Comparison of ENCODE assay signal across 13 mouse cellular contexts in the genomic region with DNA sequence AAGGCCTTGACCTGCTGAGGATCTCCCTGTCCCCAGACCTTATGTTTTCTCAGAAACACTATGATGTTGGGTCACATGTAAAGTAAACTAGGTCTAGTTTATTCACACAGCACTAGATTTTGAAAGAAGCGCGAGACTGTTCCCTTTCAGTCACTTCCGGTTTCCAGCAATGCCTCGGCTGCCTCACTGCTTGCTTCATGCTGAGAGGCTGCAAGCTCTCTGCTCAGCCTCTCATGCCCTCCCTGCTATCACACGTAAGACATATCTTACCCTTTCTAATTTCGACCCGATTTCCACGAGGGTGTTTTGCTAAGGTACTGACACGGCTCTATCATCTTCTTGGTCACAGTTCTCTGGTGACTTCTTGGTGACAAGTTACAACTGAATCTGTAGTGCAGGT. TPM values are rescaled to one million over a fixed set of nuclear protein-coding genes. Genes with fewer than 3 reads are reported as not detected.
DNase-seq lines count a peak whose midpoint lies in the region; ATAC-seq and TF ChIP-seq lines count a peak whose summit lies in the region.
"Had no signal": no experiment of that assay in that cellular context is flagged by ENCODE, and none has a peak within 500 bp of the region (broad histone marks: within the 10 kb centered on the region; RNA-seq: fewer than 3 reads in every experiment).

No protein-coding gene starts in this region.

- dilution Hi-C loops in CH12.LX (cut with MboI; ENCODE audit: extremely low pct_ligation_motif_present, extremely low pct_unique_long_range_greater_than_20kb, low sequenced_read_pairs), result no loop called here

- peak; percentile 51 for DNase-seq in lung, adult 18-20 months
- no peak for DNase-seq in lung, adult 2 months
- no peak for DNase-seq in CH12.LX (ENCODE audit: extremely low read depth)
- peak; percentile 48 to 52 for DNase-seq in lung, postnatal 4 days
- DNase-seq in thymus, postnatal 14 days, result peak; percentile 74
- DNase-seq in liver, result no peak
- no peak for DNase-seq in testis, postnatal 10 days (ENCODE audit: low spot score)
- DNase-seq: kidney, adult 9 months; right cerebral cortex, adult 18-20 months had no signal

- no peaks in the 10 kb centered on the region for H3K9me3 ChIP-seq in CH12.LX (replicated peaks; ENCODE audit: low read length)
- no peaks in the 10 kb centered on the region for H3K9me3 ChIP-seq in kidney, embryonic 15.5 days (replicated peaks)
- H3K9me3 ChIP-seq: G1E had no signal

- no peak overlapping the region for H3K4me2 ChIP-seq in CH12.LX (ENCODE audit: insufficient read depth, low read depth, poor library complexity, severe bottlenecking)
- no peak overlapping the region for H3K4me2 ChIP-seq in kidney, embryonic 15.5 days

- no peak for TF ChIP-seq RAD21 in CH12.LX (IDR thresholded peaks at IDR 0.05; ENCODE audit: low read depth, low read length)

- no peak for TF ChIP-seq POLR2A in lung, adult 2 months (IDR thresholded peaks at IDR 0.05; ENCODE audit: borderline replicate concordance, extremely low read depth, low read depth, low read length)
- no peak for TF ChIP-seq POLR2A in CH12.LX (IDR thresholded peaks at IDR 0.05; ENCODE audit: low read depth, low read length)

- no peak overlapping the region for H3K27ac ChIP-seq in CH12.LX (ENCODE audit: insufficient read depth, low read depth)
- no peak overlapping the region for H3K27ac ChIP-seq in kidney, embryonic 15.5 days
- H3K27ac ChIP-seq: stomach, postnatal 0 days had no signal

- H3K4me1 ChIP-seq in lung, adult 2 months (ENCODE audit: control insufficient read depth, insufficient read depth, low read length), result no peaks in the 10 kb centered on the region; the same call in 1 of the 2 replicates
- H3K4me1 ChIP-seq in CH12.LX (ENCODE audit: control insufficient read depth in 1 of 2, insufficient read depth in 2 of 2), result no peaks in the 10 kb centered on the region
- peaks cover 15% of the 10 kb centered on the region for H3K4me1 ChIP-seq in kidney, embryonic 15.5 days

- no peak for TF ChIP-seq EP300 in CH12.LX (IDR thresholded peaks at IDR 0.05; ENCODE audit: low read length)

- ATAC-seq in kidney, embryonic 15.5 days (replicated peaks; ENCODE audit: low FRiP score), result no peak

- WGBS in lung, adult 2 months, result 38% methylated on average over 9 of the region's 9 CpGs
- 64% methylated on average over 9 of the region's 9 CpGs for WGBS in kidney, embryonic 15.5 days

- no peak overlapping the region for H3K4me3 ChIP-seq in lung, adult 2 months (replicated peaks; ENCODE audit: extremely low read depth, low read depth, low read length)
- no peak overlapping the region for H3K4me3 ChIP-seq in CH12.LX (replicated peaks in 1 of 3; ENCODE audit: low read depth in 2 of 3, low read length in 2 of 3, poor library complexity in 1 of 3)
- no peak overlapping the region for H3K4me3 ChIP-seq in kidney, embryonic 15.5 days (replicated peaks)
- H3K4me3 ChIP-seq: erythroblast, embryonic 14.5 days had no signal

- no peaks in the 10 kb centered on the region for H3K27me3 ChIP-seq in CH12.LX (replicated peaks)
- no peaks in the 10 kb centered on the region for H3K27me3 ChIP-seq in kidney, embryonic 15.5 days

- no peaks in the 10 kb centered on the region for H3K79me2 ChIP-seq in CH12.LX (replicated peaks; ENCODE audit: control insufficient read depth, extremely low read depth, insufficient read depth, poor library complexity, severe bottlenecking)

- H3K9ac ChIP-seq in CH12.LX (ENCODE audit: insufficient read depth, low read depth), result no peak overlapping the region
- H3K9ac ChIP-seq in kidney, embryonic 15.5 days, result no peak overlapping the region

- TF ChIP-seq CTCF in lung, adult 2 months (IDR thresholded peaks at IDR 0.05; ENCODE audit: insufficient read depth, low read length), result no peak
- TF ChIP-seq CTCF in CH12.LX (conservative IDR thresholded peaks at IDR 0.05 in 1 of 2, IDR thresholded peaks at IDR 0.05 in 1 of 2; ENCODE audit: low read depth in 2 of 2, low read length in 2 of 2), result no peak

- in situ Hi-C loops in CH12.LX (cut with MboI; ENCODE audit: low pct_ligation_motif_present, low pct_unique_long_range_greater_than_20kb, low sequenced_read_pairs), result no loop called here

- H3K36me3 ChIP-seq in CH12.LX (replicated peaks in 1 of 2; ENCODE audit: control insufficient read depth in 1 of 2, insufficient read depth in 1 of 2, low read length in 1 of 2), result no peaks in the 10 kb centered on the region
- no peaks in the 10 kb centered on the region for H3K36me3 ChIP-seq in kidney, embryonic 15.5 days
- H3K36me3 ChIP-seq: G1E had no signal

TF ChIP-seq in CH12.LX, 34 proteins besides CTCF, POLR2A, EP300 and RAD21:
- no peak for TF ChIP-seq BHLHE40 (IDR thresholded peaks at IDR 0.05; ENCODE audit: low read depth, low read length)
- peak; percentile 58 for TF ChIP-seq ELF1 (IDR thresholded peaks at IDR 0.05; ENCODE audit: low read depth, low read length)

RNA-seq across cellular contexts. Expression of a gene that starts 22.6 kb away (rescaled TPM):
- polyA plus RNA-seq in lung, adult 2 months (2012; rRNA removed), result 77.7 and 84.9 TPM in 2 replicates
- total RNA-seq in CH12.LX (2012; rRNA removed) (29.9 and 32.7 TPM in 2 replicates), CH12.LX (2014; rRNA removed) (27.8 and 30.3 TPM in 2 replicates)
- polyA plus RNA-seq in CH12.LX (2012; ENCODE audit: insufficient read length, low read depth), result 28.8 and 32.0 TPM in 2 replicates
- polyA plus RNA-seq in kidney, embryonic 15.5 days (2015; fragmentation: Nextera tagmentation; extraction: Ambion mirVana), result 5.0 and 6.1 TPM in 2 replicates

RNA-seq across cellular contexts. Expression of a gene that starts 42.1 kb away (rescaled TPM):
- 3.2 and 4.7 TPM in 2 replicates for polyA plus RNA-seq in lung, adult 2 months (2012; rRNA removed)
- total RNA-seq in CH12.LX (2012; rRNA removed) (0.92 and 1.5 TPM in 2 replicates), CH12.LX (2014; rRNA removed) (1.2 and 1.4 TPM in 2 replicates)
- polyA plus RNA-seq in CH12.LX (2012; ENCODE audit: insufficient read length, low read depth), result 2.0 and 2.8 TPM in 2 replicates
- 9.1 and 11.5 TPM in 2 replicates for polyA plus RNA-seq in kidney, embryonic 15.5 days (2015; fragmentation: Nextera tagmentation; extraction: Ambion mirVana)
- total RNA-seq: G1E had no signal
- polyA plus RNA-seq: erythroblast, embryonic 14.5 days had no signal

Comparison
In these comparisons a context has a peak if more than half of its experiments do, and no peak if none do; other contexts are left out.
1. DNase-seq: peak in lung, adult 18-20 months (2 of 2), lung, postnatal 4 days (2 of 2) and thymus, postnatal 14 days (single experiment); none in lung, adult 2 months (single experiment), CH12.LX (single experiment), liver (single experiment) and testis, postnatal 10 days (single experiment).